Mouse (Mus musculus): ENCODE results near the gene Tub.

The Tub gene

DNA sequence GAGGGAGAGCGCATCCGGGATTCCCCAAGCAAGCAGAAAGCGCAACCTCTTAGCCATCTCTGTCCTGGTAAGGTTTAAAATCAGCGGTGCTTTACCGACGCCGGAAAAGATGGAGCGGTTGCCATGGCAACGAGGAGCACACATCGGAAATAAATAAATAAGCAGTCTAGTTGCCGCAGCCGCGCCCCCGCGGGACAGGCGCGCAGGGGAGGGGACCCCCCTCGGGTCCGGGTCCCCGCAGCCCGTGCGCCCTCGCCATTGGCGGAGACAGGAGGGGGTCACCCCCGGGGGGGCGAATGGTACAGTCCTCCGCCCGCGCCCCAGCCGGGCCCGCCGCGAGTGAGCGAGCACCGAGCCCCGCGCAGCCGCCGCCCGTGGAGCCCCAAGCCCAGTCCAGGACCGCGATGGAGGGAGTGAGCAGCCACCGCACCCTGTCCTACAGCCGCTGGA, at the start of gene Tub:
TSS of gene Tub (plus strand) at position 27 of the 450 bp plus-strand sequence.
- in situ Hi-C loops (cut with MboI; ENCODE audit: low pct_unique_long_range_greater_than_20kb in 1 of 2, low sequenced_read_pairs in 2 of 2, unreplicated experiment in 1 of 2) = loop anchor here in 1 of 2 experiments (10.0 kb wide), 1 partner anchor 74 kb away; no protein-coding TSS in a partner anchor

DNA sequence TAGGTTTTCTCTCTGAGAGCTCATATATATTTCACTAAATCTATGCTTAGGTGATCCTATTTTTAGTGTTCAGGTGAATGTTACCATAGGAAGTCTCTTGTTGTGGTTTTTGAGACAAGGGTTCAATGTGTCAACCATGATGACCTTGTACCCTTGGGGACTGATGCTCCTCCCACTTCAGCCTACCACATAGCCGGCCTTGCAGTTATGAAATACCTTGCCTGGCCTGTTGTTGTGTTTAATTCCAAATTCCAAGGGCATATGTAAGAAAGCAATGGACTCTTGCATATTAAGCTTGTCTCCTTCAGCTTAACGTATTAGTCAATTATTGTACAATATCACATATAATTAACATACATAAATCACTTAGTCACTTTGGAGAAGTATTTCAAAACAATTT, 46.2 kb upstream of the Tub start:
- in situ Hi-C loops (cut with MboI; ENCODE audit: low pct_unique_long_range_greater_than_20kb in 1 of 2, low sequenced_read_pairs in 2 of 2, unreplicated experiment in 1 of 2) = no loop called here

DNA sequence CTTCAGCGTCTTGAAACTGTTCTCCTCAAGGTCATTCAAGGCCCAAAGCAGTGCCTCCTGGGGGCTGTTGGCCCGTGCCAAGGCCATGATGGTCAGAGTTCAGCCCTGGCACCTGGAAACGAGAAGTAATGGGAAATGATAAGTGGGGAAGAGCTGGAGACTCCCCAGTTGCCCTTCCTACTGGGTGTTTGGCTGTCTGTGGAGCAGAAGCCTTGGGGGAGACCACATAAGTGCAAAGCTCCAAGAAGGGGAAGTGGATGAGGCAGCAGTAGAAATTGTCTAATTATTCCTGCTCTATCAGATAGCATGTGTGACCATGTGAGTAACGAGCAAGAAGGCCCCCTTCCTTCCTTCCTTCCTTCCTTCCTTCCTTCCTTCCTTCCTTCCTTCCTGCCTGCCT, 23.1 kb upstream of the Tub start:
- in situ Hi-C loops (cut with MboI; ENCODE audit: low pct_unique_long_range_greater_than_20kb in 1 of 2, low sequenced_read_pairs in 2 of 2, unreplicated experiment in 1 of 2) = no loop called here

DNA sequence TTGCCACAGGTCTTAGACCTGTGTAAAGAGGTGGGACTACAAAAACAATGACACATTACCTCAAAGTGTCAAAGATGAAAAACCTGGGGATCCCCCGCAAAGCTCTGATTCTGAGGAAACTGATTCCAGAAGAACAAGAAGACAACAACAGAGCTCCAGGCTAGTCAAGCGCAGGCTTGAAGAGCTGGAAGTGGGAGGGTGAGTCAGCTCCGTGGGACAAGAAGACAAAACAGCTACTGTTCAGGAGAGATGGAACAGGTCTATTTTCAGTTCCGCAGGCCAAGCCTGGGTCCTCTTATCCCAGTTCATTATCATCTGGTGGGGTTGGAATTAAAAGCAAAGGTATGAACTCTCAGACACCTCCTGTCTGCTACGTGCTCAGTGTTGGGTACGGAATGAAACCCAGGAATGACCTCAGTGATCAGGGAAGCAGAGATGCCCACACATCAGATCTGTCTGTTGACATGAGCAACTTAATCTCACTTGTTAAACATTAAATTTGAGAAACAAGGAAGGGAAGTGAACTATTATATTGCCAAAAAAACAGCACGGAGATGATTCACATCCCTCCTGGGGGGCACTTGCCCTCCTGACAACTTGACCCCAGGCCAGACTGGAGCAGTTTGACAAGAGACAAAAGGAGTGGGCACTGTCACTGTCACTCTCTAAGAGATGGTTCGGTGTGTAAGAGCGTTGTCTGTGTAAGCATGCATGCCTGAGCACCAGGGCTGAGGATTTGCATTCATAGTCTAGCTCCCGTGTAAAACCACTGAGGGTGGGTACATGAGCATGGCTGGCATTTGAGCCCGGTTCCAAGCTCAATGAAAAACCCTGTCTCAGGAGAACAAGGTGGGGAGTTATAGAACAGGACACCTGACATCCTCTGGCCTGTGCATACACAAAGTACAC, 21.6 kb upstream of the Tub start:
- in situ Hi-C loops (cut with MboI; ENCODE audit: low pct_unique_long_range_greater_than_20kb in 1 of 2, low sequenced_read_pairs in 2 of 2, unreplicated experiment in 1 of 2) = no loop called here

DNA sequence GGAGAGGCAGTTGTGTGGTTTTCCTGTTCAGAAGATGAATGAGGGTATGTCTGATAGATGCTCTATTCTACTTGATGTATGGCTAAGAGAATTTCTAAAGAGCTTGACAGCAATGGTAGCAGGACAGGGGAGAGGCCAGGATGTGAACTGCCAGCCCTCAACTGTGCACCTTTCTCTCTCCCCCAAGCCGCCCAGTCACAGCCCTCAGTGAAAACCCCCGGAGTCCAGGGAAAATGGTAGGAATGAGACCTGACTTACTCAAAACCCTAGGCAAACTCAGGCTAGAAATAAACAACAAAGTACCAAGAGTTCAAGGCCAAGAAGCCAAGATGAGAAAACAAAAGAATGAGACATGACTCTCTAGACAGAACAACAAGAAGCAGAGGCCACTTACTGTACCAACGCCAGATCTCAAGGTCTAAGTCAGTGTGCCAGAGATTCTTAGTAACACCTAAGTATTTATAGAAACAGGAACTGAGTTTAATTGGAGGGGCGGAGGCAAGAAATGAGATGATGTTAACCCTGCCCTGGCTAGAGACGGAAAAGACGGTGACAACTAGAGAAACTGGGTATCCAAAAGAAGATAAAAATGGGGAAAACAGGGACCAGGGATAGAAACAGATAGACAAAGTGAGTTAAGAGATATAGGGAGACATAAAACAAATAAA, 20.3 kb upstream of the Tub start, which contains the start of gene Nlrp10:
TSS of gene Nlrp10 (minus strand) at position 453 of the 668 bp plus-strand sequence.
- in situ Hi-C loops (cut with MboI; ENCODE audit: low pct_unique_long_range_greater_than_20kb in 1 of 2, low sequenced_read_pairs in 2 of 2, unreplicated experiment in 1 of 2) = no loop called here

DNA sequence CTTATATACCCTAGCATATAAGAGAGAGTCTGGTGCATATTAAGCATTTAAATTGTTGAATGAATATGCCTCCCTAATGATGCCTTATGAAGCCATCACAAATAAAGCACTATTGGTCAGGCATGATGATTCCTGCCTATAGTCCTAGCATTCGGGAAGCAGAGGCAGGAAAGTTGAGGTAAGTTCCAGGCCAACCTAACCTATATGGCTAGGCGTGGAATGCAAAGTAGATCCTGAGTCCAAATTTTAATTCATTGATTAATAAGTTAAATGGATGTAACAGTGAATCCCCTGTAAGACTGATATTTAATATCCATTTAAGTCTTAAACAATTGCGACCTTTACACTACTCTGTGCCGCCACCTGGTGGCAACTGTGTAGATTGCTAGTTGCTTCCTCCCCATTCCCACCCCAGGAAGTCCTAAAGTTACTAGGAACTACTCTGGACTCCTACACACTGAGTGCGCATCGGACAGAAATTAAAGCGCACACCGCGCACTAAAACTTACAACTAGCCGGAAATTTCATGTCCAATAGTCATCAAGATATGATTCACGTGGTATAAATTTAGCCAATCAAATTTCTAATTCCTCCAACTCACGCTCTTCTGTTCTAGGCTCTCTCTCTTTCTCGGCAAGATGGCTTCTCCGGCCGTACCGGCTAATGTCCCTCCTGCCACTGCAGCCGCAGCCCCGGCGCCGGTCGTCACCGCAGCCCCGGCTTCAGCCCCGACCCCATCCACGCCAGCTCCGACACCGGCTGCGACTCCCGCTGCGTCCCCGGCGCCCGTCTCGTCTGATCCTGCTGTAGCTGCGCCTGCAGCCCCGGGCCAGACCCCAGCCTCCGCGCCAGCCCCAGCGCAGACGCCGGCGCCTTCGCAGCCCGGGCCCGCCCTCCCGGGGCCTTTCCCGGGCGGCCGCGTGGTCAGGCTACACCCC, 16.1 kb upstream of the Tub start, which contains the start of gene Eif3f:
TSS of gene Eif3f (plus strand) at position 624 of the 938 bp plus-strand sequence.
- in situ Hi-C loops (cut with MboI; ENCODE audit: low pct_unique_long_range_greater_than_20kb in 1 of 2, low sequenced_read_pairs in 2 of 2, unreplicated experiment in 1 of 2) = no loop called here

DNA sequence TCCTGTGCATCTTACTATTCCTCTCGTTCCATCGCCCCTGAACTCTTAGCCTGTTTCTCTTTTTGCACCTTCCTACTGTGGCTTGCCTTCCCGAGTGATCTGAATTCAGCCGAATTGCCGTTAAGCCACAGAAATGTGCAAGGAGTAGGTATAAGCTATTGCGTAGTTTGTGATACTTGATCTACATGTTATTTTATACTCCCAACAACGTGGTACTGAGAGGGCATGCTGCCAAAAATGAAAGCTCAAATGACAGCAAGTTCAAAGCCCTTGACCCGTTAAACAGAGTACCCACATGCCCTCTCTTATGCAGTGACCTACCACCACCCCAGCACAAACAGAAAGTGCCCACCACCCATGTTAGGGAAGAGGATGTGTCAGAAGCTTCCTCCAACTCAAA, 15.3 kb upstream of the Tub start:
- in situ Hi-C loops (cut with MboI; ENCODE audit: low pct_unique_long_range_greater_than_20kb in 1 of 2, low sequenced_read_pairs in 2 of 2, unreplicated experiment in 1 of 2) = no loop called here

DNA sequence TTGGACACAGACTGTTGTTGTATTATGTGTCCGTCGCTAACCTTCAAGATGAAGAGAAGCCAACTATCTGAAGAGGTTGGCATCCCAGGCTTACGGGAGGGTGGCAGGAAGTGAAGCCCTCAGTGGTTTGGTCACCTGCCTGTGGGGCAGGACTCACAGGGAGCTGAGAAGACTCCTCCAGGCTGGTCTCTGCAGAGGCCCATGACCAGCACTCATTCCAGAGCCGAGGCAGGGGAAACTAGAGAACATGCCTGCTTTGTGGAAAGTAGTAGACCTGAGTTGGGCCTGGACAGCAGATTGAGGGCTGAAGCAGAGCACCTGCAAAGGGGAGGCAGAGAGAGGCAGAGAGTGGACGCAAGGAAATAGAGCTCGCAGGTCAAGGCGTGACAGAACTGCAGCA, 14.7 kb upstream of the Tub start:
- in situ Hi-C loops (cut with MboI; ENCODE audit: low pct_unique_long_range_greater_than_20kb in 1 of 2, low sequenced_read_pairs in 2 of 2, unreplicated experiment in 1 of 2) = no loop called here

DNA sequence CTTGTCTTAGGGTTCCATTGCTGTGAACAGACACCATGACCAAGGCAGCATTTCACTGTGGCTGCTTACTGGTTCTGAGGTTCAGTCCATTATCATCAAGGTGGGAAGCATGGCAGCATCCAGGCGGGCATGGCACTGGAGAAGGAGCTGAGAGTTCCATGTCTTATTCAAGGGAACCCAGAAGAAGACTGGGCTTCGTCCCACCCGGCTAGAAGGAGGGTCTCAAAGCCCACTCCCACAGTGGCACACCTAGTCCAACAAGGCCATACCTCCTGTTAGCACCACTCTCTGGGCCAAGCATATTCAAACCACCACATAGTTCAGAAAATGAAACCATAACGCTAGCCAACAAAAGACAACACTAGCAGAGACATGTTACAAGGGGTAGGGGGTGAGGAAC, 13.5 kb upstream of the Tub start:
- in situ Hi-C loops (cut with MboI; ENCODE audit: low pct_unique_long_range_greater_than_20kb in 1 of 2, low sequenced_read_pairs in 2 of 2, unreplicated experiment in 1 of 2) = no loop called here

DNA sequence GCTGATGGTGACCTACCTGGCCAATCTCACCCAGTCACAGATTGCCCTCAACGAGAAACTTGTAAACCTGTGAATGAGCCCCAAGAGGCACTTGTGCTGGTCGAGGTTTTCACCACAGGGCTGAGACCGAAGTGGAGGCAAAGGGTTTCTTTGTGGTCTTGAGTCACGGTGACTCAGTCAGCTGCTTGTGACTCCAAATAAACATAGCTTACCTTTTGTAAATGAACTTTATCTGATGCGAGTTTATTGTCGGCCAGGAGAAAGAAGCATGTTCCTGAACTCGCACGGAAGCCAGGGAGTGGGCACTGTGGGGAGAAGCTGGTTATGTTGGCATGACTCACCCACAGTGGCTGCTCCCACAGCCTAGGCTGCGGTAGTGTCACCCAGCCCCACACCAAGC, 8.7 kb upstream of the Tub start:
- in situ Hi-C loops (cut with MboI; ENCODE audit: low pct_unique_long_range_greater_than_20kb in 1 of 2, low sequenced_read_pairs in 2 of 2, unreplicated experiment in 1 of 2) = no loop called here

DNA sequence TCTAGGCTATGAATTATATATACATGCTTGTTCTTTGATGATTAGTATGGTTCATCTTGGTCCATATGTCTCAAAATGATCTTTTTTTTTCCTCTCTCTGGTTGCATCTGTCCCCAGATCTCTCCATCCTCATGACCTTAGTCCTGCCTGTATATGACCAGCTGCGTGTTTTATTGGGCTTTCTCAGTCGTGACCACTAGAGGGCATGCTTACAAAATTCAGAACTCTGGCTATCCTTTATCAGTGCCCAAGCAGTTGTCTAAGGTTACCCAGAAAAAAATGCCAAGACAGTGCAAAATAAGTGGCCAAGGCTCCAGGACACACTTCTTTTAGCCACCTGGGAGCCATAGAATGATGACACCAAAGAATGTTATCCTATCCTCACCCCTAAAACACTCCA, 6.1 kb upstream of the Tub start:
- in situ Hi-C loops (cut with MboI; ENCODE audit: low pct_unique_long_range_greater_than_20kb in 1 of 2, low sequenced_read_pairs in 2 of 2, unreplicated experiment in 1 of 2) = no loop called here

DNA sequence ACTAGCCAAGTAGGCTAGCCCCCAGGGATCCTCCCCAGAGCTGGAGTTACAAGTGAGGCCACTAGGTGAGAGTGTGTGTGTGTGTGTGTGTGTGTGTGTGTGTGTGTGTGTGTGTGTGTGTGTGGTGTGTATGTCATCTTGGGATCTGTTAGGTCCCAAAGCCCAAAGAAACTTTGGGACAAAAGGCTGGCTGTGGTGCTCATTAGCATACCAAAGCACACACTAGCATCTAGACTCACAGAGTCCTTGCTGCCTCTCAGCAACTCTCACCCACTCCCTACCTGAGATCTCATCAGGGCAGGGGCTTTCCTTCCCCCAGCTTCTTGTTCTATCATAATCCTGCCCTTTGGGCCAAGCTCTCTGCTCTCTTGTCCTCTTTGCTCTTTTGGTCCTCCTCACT, 1.5 kb upstream of the Tub start:
- in situ Hi-C loops (cut with MboI; ENCODE audit: low pct_unique_long_range_greater_than_20kb in 1 of 2, low sequenced_read_pairs in 2 of 2, unreplicated experiment in 1 of 2) = no loop called here

DNA sequence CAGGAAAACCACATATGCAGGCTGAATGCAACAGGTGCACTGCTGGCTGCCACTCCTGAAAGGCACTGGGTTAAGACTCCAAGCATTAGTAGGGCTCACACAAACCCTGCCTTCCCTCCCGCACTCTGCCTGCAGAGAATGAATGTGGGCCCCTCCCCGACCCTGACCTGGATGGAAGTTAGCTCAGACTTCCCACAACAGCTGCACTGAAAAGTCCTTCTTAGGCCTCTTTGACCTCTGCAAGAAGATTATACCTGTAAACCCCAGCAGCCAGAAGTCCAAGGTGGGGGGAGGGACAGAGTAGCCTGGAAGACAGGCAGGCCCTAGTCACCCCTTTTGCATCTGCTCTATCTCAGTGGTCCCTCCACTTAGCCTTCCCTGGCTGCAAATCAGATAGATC, 837 bp upstream of the Tub start:
- in situ Hi-C loops (cut with MboI; ENCODE audit: low pct_unique_long_range_greater_than_20kb in 1 of 2, low sequenced_read_pairs in 2 of 2, unreplicated experiment in 1 of 2) = no loop called here

DNA sequence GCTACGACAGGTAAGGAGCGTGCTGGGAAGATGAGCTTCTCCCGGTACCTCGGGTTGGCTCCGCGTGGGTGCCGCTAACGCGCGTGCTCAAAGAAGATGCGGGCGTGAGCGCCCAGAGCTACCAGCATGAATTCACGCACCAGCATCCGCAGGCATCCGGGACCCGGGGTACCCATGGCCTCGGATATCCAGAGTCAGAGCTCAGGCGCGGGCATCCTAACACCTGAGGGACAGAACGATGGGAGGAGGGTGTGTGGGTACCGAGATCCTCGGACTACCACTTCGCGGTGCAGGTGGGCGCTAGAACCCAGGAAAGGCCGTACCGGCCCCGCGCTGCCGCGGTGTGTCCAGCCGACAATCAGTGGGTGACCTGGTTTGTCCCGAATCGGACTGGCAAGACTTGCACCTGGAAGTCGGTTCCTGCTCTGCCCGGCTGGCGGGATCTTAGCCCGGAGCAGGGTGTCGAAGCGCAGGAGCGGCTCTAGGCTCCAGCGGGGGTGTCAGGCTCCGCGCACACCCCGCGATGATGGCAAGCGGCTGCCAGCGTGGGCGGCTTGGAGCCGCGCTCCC, 709 bp downstream of the Tub start:
- in situ Hi-C loops (cut with MboI; ENCODE audit: low pct_unique_long_range_greater_than_20kb in 1 of 2, low sequenced_read_pairs in 2 of 2, unreplicated experiment in 1 of 2) = loop anchor here in 1 of 2 experiments (10.0 kb wide), 1 partner anchor 74 kb away; no protein-coding TSS in a partner anchor

DNA sequence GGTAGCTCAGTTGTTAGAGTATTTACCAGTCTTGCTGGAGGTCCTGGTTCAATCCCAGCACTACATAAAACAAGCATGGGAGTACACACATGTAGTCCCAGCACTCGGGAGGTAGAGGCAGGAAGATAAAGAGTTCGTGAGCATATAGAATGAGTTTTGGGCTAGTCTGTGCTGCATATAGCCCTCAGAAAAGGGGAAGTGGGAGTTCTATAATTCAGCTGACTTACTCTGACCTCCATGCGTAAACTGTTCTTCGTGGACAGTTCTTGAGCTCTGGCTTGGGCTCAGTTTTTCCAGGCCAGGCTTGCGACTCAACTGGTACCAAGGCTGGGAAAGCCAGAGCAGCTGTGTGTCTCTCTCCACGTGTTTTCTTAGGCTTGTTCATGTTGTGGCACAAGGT, 2.7 kb downstream of the Tub start:
- in situ Hi-C loops (cut with MboI; ENCODE audit: low pct_unique_long_range_greater_than_20kb in 1 of 2, low sequenced_read_pairs in 2 of 2, unreplicated experiment in 1 of 2) = loop anchor here in 1 of 2 experiments (10.0 kb wide), 1 partner anchor 72 kb away; no protein-coding TSS in a partner anchor

DNA sequence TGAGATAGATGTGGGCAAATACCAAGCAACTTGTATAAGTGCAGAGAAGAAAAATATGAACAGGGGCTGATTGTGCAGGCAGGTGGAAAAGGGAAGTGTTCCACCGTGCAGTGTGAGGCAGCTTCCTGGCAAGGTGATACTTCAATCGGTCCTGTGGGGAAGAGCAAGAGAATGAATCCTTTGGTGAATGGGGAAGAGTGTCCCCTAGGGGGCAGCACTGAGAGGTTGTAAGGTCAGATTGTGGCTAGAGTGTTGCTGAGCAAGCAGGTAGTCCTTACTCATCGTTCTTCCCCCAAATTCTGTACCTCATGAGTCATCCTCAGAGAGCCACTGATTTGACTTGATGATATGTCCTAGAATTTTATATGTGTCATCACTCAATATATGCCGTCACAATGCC, 4.0 kb downstream of the Tub start:
- in situ Hi-C loops (cut with MboI; ENCODE audit: low pct_unique_long_range_greater_than_20kb in 1 of 2, low sequenced_read_pairs in 2 of 2, unreplicated experiment in 1 of 2) = loop anchor here in 1 of 2 experiments (10.0 kb wide), 1 partner anchor 71 kb away; no protein-coding TSS in a partner anchor

DNA sequence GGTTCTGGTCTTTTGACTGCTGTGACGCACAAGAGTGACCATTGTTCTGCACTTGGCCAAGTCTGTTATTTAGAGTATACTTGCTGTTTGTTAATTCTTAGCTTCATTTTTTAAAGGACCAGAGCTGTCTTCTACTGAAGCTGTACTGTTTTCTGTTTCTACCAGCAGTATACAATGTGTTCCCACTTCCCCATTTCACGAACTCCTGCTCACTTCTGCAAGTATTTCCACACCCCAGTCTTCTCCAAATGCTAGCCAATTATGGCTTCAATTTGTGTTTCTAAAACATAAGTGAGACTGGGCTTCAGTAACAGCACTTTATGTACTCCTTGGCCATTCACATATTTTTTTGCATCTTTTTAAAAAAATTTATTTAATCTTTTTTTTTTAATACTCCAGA, 7.6 kb downstream of the Tub start:
- in situ Hi-C loops (cut with MboI; ENCODE audit: low pct_unique_long_range_greater_than_20kb in 1 of 2, low sequenced_read_pairs in 2 of 2, unreplicated experiment in 1 of 2) = loop anchor here in 1 of 2 experiments (10.0 kb wide), 1 partner anchor 67 kb away; no protein-coding TSS in a partner anchor

DNA sequence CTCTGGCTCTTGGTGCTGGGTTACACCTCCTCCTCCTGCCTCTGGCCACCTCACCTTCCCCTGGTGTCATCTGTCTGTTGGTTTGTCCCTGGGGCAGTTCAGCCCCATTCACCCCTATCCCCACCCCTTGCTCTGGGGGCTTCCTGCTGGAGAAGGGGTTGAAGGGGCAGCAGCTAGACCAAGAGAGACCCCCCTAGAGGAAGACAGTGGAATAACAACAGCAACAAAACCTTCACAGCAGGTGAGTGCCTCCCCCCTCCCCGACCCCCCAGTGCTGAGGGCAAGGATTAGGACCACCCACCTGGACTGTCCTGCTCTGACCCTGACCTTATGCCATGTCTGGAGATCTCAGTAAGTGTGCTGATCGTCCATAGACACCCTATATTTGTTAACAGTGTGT, 15.8 kb downstream of the Tub start:
- in situ Hi-C loops (cut with MboI; ENCODE audit: low pct_unique_long_range_greater_than_20kb in 1 of 2, low sequenced_read_pairs in 2 of 2, unreplicated experiment in 1 of 2) = no loop called here

Measured in mouse embryonic stem cell (cell line).